Mouse (Mus musculus) liver, adult 2 months (tissue): ENCODE measurements around the gene Slc7a5.

Source experiments
- CTCF ChIP-seq: fragments of 200-500 bp; IDR thresholded peaks from 2 replicates; pipeline ENCODE4 v1.5.1; 2011; ENCODE audit warnings: low read depth, low read length, control low read depth
- POLR2A ChIP-seq: fragments of 200-500 bp; IDR thresholded peaks from 2 replicates; pipeline ENCODE4 v1.6.1; 2011; ENCODE audit warnings: low read length, control low read depth; ENCODE audit not compliant: insufficient read depth; ENCODE audit errors: extremely low read depth

DNA sequence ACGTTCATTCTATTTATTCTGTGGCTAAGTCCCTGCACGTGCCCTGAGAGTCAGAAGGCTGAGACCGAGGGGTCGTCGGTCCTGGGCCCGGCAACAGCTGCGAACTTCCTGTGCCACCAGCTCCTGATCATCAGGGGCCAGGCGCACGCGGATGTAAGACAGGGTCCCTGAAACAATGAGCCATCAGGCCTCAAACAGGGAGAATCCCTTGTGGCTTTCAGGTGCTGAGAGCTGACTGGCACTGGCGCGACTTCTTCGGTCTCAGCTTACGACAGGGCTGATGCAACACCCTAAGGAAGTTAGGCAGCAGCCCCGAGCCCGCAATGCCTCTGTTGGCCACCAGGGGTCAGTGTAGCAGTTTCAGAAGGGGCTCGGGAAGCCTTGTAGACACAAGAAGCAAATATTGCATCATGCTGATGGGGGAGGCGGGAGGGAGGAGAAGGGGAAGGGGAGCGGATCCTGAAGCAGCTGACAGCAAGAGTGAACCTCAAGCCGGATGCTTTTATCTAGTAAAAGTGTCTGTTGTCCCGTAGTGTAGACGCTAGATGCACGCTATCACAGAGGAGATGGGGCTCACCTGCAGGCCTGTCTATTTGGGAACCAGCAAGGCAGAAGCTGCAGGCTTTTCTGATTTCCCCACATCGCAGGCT lies 56.5 kb downstream of the Slc7a5 start:
- peak; percentile 99 for TF ChIP-seq CTCF
- TF ChIP-seq POLR2A, result no peak
